Mouse (Mus musculus) embryonic facial prominence, embryonic 10.5 days (tissue): ENCODE data around the gene Rbm31y. TPM values are rescaled to one million over a fixed set of nuclear protein-coding genes. Genes with fewer than 3 reads are reported as not detected.
"Not testable (repeated sequence)": the region's sequence is repeated elsewhere in the genome, so short reads cannot be mapped to it uniquely, and the experiment has no call there.

Experiments used
- DNase-seq: peaks from one replicate; pipeline ENCODE4 v3.0.0-alpha.2; 2017; ENCODE audit warnings: low spot score
- H3K27ac ChIP-seq: fragments of 300-500 bp; sonication (generic); replicated peaks from 2 replicates; pipeline ENCODE4 v1.5.1; 2016; ENCODE audit warnings: mild to moderate bottlenecking
- H3K27me3 ChIP-seq: fragments of 300-500 bp; sonication (generic); replicated peaks from 2 replicates; pipeline ENCODE4 v1.6.1; 2016; ENCODE audit warnings: low read depth, mild to moderate bottlenecking; ENCODE audit not compliant: poor library complexity, severe bottlenecking
- H3K36me3 ChIP-seq: fragments of 300-500 bp; sonication (generic); replicated peaks from 2 replicates; pipeline ENCODE4 v1.6.1; 2016; ENCODE audit warnings: mild to moderate bottlenecking, moderate library complexity
- H3K4me1 ChIP-seq: fragments of 300-500 bp; sonication (generic); 2 replicates; pipeline ENCODE4 v1.6.1; 2016
- H3K4me3 ChIP-seq: fragments of 300-500 bp; sonication (generic); 2 replicates; pipeline ENCODE4 v1.5.1; 2016; ENCODE audit warnings: mild to moderate bottlenecking, moderate library complexity
- H3K9me3 ChIP-seq: fragments of 300-500 bp; sonication (generic); 2 replicates; pipeline ENCODE4 v1.6.1; 2016; ENCODE audit warnings: mild to moderate bottlenecking
- WGBS: fragments of 180-500 bp; shearing (Covaris S2); methylation state at CpG from one replicate; pipeline ENCODE4 v1.1.7; 2016; 5-methylcytosine and 5-hydroxymethylcytosine counted together
- polyA plus RNA-seq: library from polyadenylated mRNA; unstranded; fragments of >200 nt; fragmentation: Nextera tagmentation; extraction: Ambion mirVana; gene quantifications from 2 replicates; pipeline ENCODE4 v1.2.1, GENCODE M21; 2016

Rbm31y gene
- polyA plus RNA-seq: not detected in 2 replicates

GRCm38 (mm10) chrY:17400461-17400860 is at the start of gene Rbm31y:
Gene Rbm31y, plus strand, starts transcription at chrY:17400761.
- not testable (repeated sequence) for H3K4me1 ChIP-seq, H3K36me3 ChIP-seq, H3K4me3 ChIP-seq, H3K27ac ChIP-seq, DNase-seq, H3K9me3 ChIP-seq, H3K27me3 ChIP-seq
- no CpG with 5 or more reads among the region's 11 CpGs for WGBS
